Mouse (Mus musculus) NIH3T3 (cell line): ENCODE measurements around the gene Psmf1.

Source experiments
- DNase-seq: peaks from one replicate; pipeline ENCODE4 v3.0.0-alpha.2; 2012; ENCODE audit warnings: low read depth

Gene Psmf1

GRCm38 (mm10) chr2:151743845-151744244 is at the start of gene Psmf1:
Gene Psmf1 (minus strand): TSS chr2:151744186.
- no peak for DNase-seq

- DNase-seq, result no peak
Measured at GRCm38 (mm10) chr2:151791156-151791555, 47.2 kb upstream of the Psmf1 start.

GRCm38 (mm10) chr2:151790169-151790568 is 46.2 kb upstream of the Psmf1 start:
- DNase-seq, result no peak

- peak; percentile 55 for DNase-seq
Measured at GRCm38 (mm10) chr2:151788221-151788977, 44.4 kb upstream of the Psmf1 start.

GRCm38 (mm10) chr2:151783493-151783892 is 39.5 kb upstream of the Psmf1 start:
- no peak for DNase-seq

DNA sequence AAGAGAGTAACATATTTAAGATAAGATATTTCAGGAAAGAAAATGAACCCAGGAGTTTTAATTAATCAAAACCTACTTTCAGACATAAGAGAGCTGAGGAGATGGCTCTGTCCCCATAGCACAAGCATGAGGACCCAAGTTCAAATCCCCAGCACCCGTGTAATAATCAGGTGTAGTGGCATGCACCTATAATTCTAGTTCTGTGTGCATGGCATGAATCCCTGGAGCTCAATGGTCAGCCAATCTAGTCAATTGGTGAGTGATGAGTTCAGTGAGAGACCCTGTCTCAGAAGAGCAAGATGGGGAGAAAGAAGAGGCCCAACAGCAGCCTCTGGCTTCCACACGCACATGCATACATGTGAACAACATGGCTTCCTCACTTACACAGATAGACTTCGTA is 33.4 kb upstream of the Psmf1 start:
- no peak for DNase-seq

DNA sequence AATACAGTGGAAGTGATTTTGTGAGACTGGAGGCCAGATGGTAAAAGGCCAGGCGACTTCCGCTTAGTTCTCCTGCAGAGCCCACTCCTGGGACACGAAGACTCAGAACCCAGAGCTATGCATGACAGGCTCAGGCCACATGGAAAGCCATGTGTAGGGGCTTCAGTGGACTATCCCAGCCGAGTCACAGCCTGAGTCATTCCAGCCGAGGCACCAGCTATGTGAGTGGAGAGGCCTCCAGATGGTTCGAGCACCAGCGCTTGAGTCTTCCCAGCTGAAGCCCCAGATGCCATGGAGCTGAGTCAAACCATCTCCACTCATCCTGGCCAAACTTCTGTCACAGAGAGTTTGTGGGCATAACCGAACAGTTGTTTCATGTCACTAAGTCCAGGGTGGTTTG is 29.5 kb upstream of the Psmf1 start:
- DNase-seq, result peak; percentile 37

DNA sequence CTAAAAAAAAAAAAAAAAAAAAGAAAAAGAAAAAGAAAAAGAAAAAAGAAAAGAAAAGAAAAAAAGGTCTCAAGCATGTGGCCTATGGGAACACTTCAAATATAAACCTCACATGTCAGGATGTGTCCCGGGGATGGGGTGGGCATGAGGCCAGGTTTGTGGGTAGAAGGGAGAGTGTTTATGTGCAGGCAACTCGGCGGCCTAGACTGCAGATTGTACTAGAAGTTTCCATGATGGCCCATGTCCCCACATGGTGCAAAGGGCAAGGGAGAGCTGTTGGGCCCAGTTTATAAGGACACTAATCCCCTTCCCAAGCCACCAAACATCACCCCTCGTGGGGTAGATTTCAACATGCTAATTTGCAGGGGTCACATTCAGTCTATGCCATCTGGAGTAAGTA is 28.2 kb upstream of the Psmf1 start:
- DNase-seq, result no peak

- DNase-seq, result no peak
Measured at GRCm38 (mm10) chr2:151764557-151764956, 20.6 kb upstream of the Psmf1 start.

DNA sequence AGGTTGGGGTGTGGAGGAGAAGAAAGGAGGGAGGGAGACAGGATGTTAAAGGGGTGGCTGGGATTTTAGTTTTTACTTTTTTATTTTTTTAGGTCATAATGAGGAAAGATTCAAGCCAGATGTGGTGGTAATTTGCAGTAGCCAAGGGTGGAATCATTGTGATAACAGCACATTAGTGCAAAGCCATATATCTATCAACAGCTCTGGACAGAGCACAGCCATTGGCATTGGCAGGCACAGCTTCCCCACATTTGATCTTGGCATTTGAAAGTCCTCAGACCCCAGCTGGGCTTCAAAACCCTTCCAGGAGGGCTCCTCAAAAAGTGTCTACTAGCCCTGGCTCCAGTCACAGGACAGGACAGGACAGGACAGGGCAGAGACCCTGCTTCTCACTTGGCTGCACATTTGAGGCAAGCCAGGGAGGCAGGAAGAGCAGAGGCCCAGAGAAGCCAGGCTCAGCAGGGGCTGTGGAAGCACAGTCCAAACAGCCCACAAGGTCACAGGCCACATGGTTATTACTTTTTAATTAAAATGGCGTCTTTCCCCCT is 14.9 kb upstream of the Psmf1 start:
- no peak for DNase-seq

GRCm38 (mm10) chr2:151757451-151757850 is 13.5 kb upstream of the Psmf1 start:
- DNase-seq, result no peak

DNA sequence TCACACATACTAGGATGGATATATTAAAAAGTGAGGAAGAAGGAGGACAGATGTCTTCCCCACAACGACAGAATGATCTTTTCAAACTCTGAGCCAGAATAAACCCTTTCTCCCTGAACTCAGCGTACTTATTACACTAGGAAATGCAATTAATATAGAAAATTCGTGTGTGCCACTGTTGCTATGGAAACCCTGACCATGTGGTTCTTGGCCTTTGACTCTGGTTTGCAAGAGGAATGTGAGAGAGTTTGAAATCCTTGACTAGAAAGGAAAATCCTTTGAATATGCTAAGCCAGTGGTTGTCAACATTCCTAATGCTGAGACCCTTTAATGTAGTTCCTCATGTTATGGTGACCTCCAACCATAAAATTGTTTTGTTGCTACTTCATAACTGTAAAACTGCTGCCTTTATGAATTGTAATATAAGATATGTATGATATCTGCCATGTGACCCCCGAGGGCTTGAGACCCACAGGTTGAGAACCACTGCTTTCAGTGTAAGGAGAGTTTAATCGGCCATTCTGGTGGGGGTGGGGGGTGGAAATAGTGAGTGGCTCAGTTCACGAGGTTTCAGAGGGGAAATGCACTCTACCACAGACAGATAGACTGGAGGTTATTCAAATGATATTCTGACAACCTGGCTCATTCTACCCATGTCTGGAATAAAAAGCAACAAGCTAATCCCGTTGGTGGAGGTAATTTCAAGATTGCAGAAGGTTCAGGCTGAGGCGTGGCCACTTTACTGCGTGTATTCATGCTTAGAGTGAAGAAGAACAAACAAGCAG is 12.5 kb upstream of the Psmf1 start:
- DNase-seq, result no peak

GRCm38 (mm10) chr2:151751330-151751729 is 7.3 kb upstream of the Psmf1 start:
- DNase-seq, result no peak

- DNase-seq, result peak; percentile 85
Measured at GRCm38 (mm10) chr2:151747847-151748705, 4.1 kb upstream of the Psmf1 start.

DNA sequence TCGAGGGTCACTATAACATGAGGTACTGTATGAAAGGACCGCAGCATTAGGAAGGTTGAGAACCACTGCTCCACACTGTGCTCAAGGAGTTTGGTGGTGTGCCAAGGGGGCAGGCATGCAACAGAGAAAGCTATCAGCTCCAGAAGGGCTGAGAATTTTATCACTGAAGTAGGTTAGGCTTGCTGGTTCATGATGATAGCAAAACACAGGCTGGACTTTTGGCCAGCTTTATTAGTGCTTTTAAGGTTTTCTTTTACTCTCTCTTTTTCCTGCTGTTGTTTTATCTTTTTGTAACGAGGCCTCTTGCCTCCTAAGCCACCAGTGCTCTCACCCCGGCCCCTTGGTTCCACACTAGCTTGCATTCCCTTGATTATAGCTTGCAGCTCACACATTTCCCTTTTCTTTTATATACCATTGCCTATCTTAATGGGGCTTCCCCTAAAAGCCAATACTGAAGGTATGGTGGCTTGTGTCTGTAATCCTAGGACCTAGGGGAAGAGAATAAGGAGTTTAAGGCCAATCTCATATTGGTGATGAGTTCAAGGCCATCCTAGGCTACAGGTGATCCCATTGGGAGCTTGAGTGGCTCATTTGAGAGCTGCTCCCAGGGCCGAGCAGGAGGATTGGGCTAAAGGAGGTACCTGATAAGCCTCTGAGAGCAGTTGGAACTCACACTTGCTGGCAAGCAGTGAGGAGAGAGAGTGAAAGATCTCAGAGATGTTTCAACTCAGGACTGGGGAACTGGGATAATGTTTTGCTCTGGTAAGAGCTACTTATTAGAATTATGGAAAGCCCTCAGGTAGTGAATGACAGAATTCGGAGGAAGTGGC is 921 bp downstream of the Psmf1 start:
- no peak for DNase-seq

DNA sequence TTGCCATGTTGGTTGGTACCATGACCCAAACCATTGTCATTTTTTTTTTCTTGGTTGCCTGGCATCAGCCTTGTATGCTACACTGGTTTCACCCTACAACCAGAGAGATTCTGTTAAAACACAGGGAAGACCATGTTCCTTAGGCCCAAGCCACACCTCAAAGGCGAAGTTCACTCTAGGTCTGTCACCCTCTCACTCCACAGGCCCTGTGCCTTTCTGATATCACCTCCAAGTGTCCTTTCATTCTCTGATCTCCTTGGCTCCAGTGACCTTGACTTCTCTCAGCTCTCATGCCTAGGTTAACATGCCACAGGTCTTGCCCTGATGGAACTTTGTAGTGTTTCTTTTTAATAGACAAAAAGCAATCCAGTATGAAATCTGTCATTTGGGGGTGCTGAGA is 1.9 kb downstream of the Psmf1 start:
- DNase-seq, result no peak

DNA sequence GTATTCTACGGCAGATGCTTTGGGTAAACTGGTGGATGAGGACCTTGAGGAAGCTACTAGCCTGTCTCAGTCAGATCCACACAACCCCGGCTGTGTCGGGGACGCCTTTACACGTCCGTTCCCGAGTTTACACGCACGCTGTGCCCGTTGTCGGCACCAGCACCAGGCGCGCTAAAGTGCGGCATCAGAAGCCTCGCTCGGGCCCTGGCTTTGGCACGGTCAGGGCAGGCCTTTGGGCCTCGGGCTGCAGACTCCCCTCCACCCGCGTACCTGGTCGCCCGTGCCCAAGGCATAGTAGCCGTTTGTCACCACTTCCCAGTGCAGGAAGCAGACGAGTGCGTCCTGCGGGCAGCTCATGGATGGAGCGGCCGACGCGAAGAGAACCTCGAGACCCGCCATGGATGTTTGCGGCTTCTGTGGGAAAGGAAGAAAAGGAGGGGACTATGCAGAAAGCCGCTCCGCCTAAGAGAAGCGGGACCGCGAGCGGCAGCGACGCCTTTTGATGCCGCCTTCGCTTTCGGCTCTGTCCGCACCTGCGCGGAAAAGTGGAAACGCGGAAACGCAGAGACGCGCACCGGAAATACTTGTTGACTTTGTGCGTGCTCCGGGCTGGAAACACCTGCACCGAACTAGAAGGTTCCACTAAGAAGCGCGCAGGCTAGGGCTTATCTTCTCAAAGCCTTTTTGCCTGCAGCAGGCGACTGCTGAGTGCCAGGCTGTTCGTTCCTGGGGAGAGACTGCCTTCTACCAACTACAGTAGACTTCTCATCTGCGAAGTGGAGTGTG is 3.1 kb downstream of the Psmf1 start:
- DNase-seq, result peak; percentile 93

DNA sequence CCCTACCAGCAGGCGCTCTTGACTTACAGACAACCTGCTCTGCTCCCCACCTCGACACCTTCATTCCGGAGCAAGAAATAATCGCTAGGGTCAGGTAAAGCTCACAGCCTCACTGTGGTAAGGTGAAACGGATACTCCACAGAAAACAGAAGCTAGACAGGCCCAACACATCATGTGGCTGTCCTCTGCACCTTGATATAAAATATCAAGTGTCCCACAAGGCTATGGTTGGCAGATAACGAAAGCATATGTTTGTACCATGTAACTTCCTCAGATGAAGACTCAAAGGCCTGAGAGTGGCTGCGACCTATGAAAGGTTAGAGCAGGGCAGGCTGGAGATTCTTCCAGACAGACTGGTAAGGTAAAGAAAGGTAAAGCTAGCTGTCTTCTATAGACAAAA is 4.5 kb downstream of the Psmf1 start:
- DNase-seq, result no peak

GRCm38 (mm10) chr2:151739081-151739480 is 4.9 kb downstream of the Psmf1 start:
- no peak for DNase-seq

DNA sequence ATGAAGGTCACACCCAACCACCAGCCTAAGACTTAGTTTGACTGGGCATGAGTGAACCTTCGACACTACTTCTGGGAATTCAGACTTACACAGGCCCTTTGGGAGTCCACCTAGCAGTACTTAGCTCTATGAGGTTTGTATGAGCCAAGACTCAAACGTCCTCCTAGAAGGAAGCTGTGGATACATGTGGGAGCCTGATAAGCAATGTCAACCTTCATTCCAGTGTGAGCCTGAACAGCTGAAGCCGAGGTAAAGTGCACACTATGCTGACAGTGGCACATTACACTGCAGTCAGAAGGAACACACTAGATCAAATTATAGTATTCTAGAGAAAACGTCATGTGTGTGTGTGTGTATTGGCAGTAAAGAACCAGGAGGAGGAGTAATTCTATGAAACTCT is 5.5 kb downstream of the Psmf1 start:
- no peak for DNase-seq

- DNase-seq, result no peak
Measured at GRCm38 (mm10) chr2:151735422-151735821, 8.6 kb downstream of the Psmf1 start.
